Mouse (Mus musculus): ENCODE data around the gene Nek7. TPM values are rescaled to one million over a fixed set of nuclear protein-coding genes. Genes with fewer than 3 reads are reported as not detected.

The Nek7 gene
- polyA plus RNA-seq, 1 experiment from 2014 or later: 47.8 TPM

- Histone ChIP-seq H3K27ac (ENCODE audit: low read length) (no peak overlapping the region), H3K36me3 (ENCODE audit: control insufficient read depth, insufficient read depth) (no peaks in the 10 kb centered on the region), H3K4me1 (ENCODE audit: control insufficient read depth, insufficient read depth, low read length) (peaks cover 13% of the 10 kb centered on the region), H3K4me2 (ENCODE audit: low read depth, low read length) (no peak overlapping the region), H3K9me3 (replicated peaks; ENCODE audit: control insufficient read depth, low read length) (no peaks in the 10 kb centered on the region), H3K4me3 (ENCODE audit: low read length) (no peak overlapping the region), H3K9ac (ENCODE audit: low read length) (no peak overlapping the region), H3K27me3 (ENCODE audit: control insufficient read depth, insufficient read depth, low read length) (no peaks in the 10 kb centered on the region)
- 93% methylated on average over 2 of the region's 2 CpGs for WGBS
- no peak for ATAC-seq (replicated peaks; ENCODE audit: extremely low read depth, insufficient read depth, low FRiP score)
Observed at GRCm38 (mm10) chr1:138584423-138585013, 35.4 kb downstream of the Nek7 start.

- Histone ChIP-seq H3K27me3 (ENCODE audit: control insufficient read depth, insufficient read depth, low read length) (no peaks in the 10 kb centered on the region), H3K36me3 (ENCODE audit: control insufficient read depth, insufficient read depth) (no peaks in the 10 kb centered on the region), H3K4me1 (ENCODE audit: control insufficient read depth, insufficient read depth, low read length) (peaks cover 23% of the 10 kb centered on the region), H3K4me3 (ENCODE audit: low read length) (no peak overlapping the region), H3K4me2 (ENCODE audit: low read depth, low read length) (no peak overlapping the region), H3K9ac (ENCODE audit: low read length) (no peak overlapping the region), H3K27ac (ENCODE audit: low read length) (no peak overlapping the region; the same call in 1 of the 2 replicates), H3K9me3 (replicated peaks; ENCODE audit: control insufficient read depth, low read length) (no peaks in the 10 kb centered on the region)
- ATAC-seq (replicated peaks; ENCODE audit: extremely low read depth, insufficient read depth, low FRiP score): no peak
- 82% methylated on average over 7 of the region's 7 CpGs for WGBS
Observed at GRCm38 (mm10) chr1:138582225-138582624, 37.7 kb downstream of the Nek7 start.

- peak overlapping the region; percentile 23; the same call in 1 of the 2 replicates for H3K27ac ChIP-seq (ENCODE audit: low read length)
- H3K9ac ChIP-seq (ENCODE audit: low read length): no peak overlapping the region
- H3K36me3 ChIP-seq (ENCODE audit: control insufficient read depth, insufficient read depth): no peaks in the 10 kb centered on the region
- H3K4me3 ChIP-seq (ENCODE audit: low read length): no peak overlapping the region
- 47% methylated on average over 11 of the region's 11 CpGs for WGBS
- no peaks in the 10 kb centered on the region for H3K9me3 ChIP-seq (replicated peaks; ENCODE audit: control insufficient read depth, low read length)
- no peak for ATAC-seq (replicated peaks; ENCODE audit: extremely low read depth, insufficient read depth, low FRiP score)
- no peaks in the 10 kb centered on the region for H3K27me3 ChIP-seq (ENCODE audit: control insufficient read depth, insufficient read depth, low read length)
- H3K4me1 ChIP-seq (ENCODE audit: control insufficient read depth, insufficient read depth, low read length): peaks cover 29% of the 10 kb centered on the region
- peak overlapping the region; percentile 34; the same call in 1 of the 2 replicates for H3K4me2 ChIP-seq (ENCODE audit: low read depth, low read length)
Observed at GRCm38 (mm10) chr1:138579822-138580492, 40.0 kb downstream of the Nek7 start.

- no peak overlapping the region for H3K4me2 ChIP-seq (ENCODE audit: low read depth, low read length)
- H3K4me1 ChIP-seq (ENCODE audit: control insufficient read depth, insufficient read depth, low read length): peaks cover 29% of the 10 kb centered on the region
- H3K36me3 ChIP-seq (ENCODE audit: control insufficient read depth, insufficient read depth): no peaks in the 10 kb centered on the region
- no peak for ATAC-seq (replicated peaks; ENCODE audit: extremely low read depth, insufficient read depth, low FRiP score)
- no peak overlapping the region for H3K9ac ChIP-seq (ENCODE audit: low read length)
- no peak overlapping the region for H3K4me3 ChIP-seq (ENCODE audit: low read length)
- no peaks in the 10 kb centered on the region for H3K9me3 ChIP-seq (replicated peaks; ENCODE audit: control insufficient read depth, low read length)
- H3K27me3 ChIP-seq (ENCODE audit: control insufficient read depth, insufficient read depth, low read length): no peaks in the 10 kb centered on the region
- no peak overlapping the region for H3K27ac ChIP-seq (ENCODE audit: low read length)
- WGBS: 62% methylated on average over 7 of the region's 7 CpGs
Observed at GRCm38 (mm10) chr1:138579207-138579606, 40.7 kb downstream of the Nek7 start.

GRCm38 (mm10) chr1:138576803-138577202 is 43.1 kb downstream of the Nek7 start:
- peak overlapping the region; percentile 10; the same call in 1 of the 2 replicates for H3K4me2 ChIP-seq (ENCODE audit: low read depth, low read length)
- no peaks in the 10 kb centered on the region for H3K9me3 ChIP-seq (replicated peaks; ENCODE audit: control insufficient read depth, low read length)
- H3K36me3 ChIP-seq (ENCODE audit: control insufficient read depth, insufficient read depth): no peaks in the 10 kb centered on the region
- no peak overlapping the region for H3K4me3 ChIP-seq (ENCODE audit: low read length)
- no peak overlapping the region for H3K9ac ChIP-seq (ENCODE audit: low read length)
- H3K4me1 ChIP-seq (ENCODE audit: control insufficient read depth, insufficient read depth, low read length): peaks cover 28% of the 10 kb centered on the region
- ATAC-seq (replicated peaks; ENCODE audit: extremely low read depth, insufficient read depth, low FRiP score): peak; percentile 84
- WGBS: 28% methylated on average over 7 of the region's 7 CpGs
- H3K27me3 ChIP-seq (ENCODE audit: control insufficient read depth, insufficient read depth, low read length): no peaks in the 10 kb centered on the region
- H3K27ac ChIP-seq (ENCODE audit: low read length): peak overlapping the region; percentile 63

- peaks cover 34% of the 10 kb centered on the region for H3K4me1 ChIP-seq (ENCODE audit: control insufficient read depth, insufficient read depth, low read length)
- H3K27me3 ChIP-seq (ENCODE audit: control insufficient read depth, insufficient read depth, low read length): no peaks in the 10 kb centered on the region
- WGBS: 91% methylated on average over 8 of the region's 8 CpGs
- no peak overlapping the region for H3K4me2 ChIP-seq (ENCODE audit: low read depth, low read length)
- H3K36me3 ChIP-seq (ENCODE audit: control insufficient read depth, insufficient read depth): no peaks in the 10 kb centered on the region
- H3K9ac ChIP-seq (ENCODE audit: low read length): no peak overlapping the region
- H3K27ac ChIP-seq (ENCODE audit: low read length): no peak overlapping the region; the same call in none of the 2 replicates
- no peaks in the 10 kb centered on the region for H3K9me3 ChIP-seq (replicated peaks; ENCODE audit: control insufficient read depth, low read length)
- ATAC-seq (replicated peaks; ENCODE audit: extremely low read depth, insufficient read depth, low FRiP score): no peak
- H3K4me3 ChIP-seq (ENCODE audit: low read length): no peak overlapping the region
Observed at GRCm38 (mm10) chr1:138576066-138576697, 43.8 kb downstream of the Nek7 start.

GRCm38 (mm10) chr1:138575629-138576028 is 44.3 kb downstream of the Nek7 start:
- no peaks in the 10 kb centered on the region for H3K9me3 ChIP-seq (replicated peaks; ENCODE audit: control insufficient read depth, low read length)
- H3K4me1 ChIP-seq (ENCODE audit: control insufficient read depth, insufficient read depth, low read length): peaks cover 38% of the 10 kb centered on the region
- WGBS: 74% methylated on average over 2 of the region's 2 CpGs
- no peaks in the 10 kb centered on the region for H3K36me3 ChIP-seq (ENCODE audit: control insufficient read depth, insufficient read depth)
- H3K9ac ChIP-seq (ENCODE audit: low read length): no peak overlapping the region
- H3K4me3 ChIP-seq (ENCODE audit: low read length): no peak overlapping the region
- no peak overlapping the region for H3K27ac ChIP-seq (ENCODE audit: low read length)
- ATAC-seq (replicated peaks; ENCODE audit: extremely low read depth, insufficient read depth, low FRiP score): no peak
- H3K4me2 ChIP-seq (ENCODE audit: low read depth, low read length): no peak overlapping the region
- no peaks in the 10 kb centered on the region for H3K27me3 ChIP-seq (ENCODE audit: control insufficient read depth, insufficient read depth, low read length)

- peak; percentile 55; the same call in 1 of the 2 replicates for ATAC-seq (replicated peaks; ENCODE audit: extremely low read depth, insufficient read depth, low FRiP score)
- WGBS: 30% methylated on average over 22 of the region's 22 CpGs
- Histone ChIP-seq H3K36me3 (ENCODE audit: control insufficient read depth, insufficient read depth) (no peaks in the 10 kb centered on the region), H3K9ac (ENCODE audit: low read length) (peak overlapping the region; percentile 60), H3K4me2 (ENCODE audit: low read depth, low read length) (peak overlapping the region; percentile 58), H3K9me3 (replicated peaks; ENCODE audit: control insufficient read depth, low read length) (no peaks in the 10 kb centered on the region), H3K4me3 (ENCODE audit: low read length) (peak overlapping the region; percentile 27), H3K4me1 (ENCODE audit: control insufficient read depth, insufficient read depth, low read length) (peaks cover 20% of the 10 kb centered on the region), H3K27ac (ENCODE audit: low read length) (peak overlapping the region; percentile 79), H3K27me3 (ENCODE audit: control insufficient read depth, insufficient read depth, low read length) (no peaks in the 10 kb centered on the region)
Observed at GRCm38 (mm10) chr1:138571565-138572361, 48.2 kb downstream of the Nek7 start.

Data from heart, embryonic 16.5 days (tissue).